Mouse (Mus musculus) embryonic facial prominence, embryonic 12.5 days (tissue): ENCODE data around the gene Stag2. TPM values are rescaled to one million over a fixed set of nuclear protein-coding genes. Genes with fewer than 3 reads are reported as not detected.

ENCODE experiments used
- ATAC-seq: fragments of 200-750 bp; cut with Nextera tagmentation; 2 replicates; pipeline ENCODE4 v1.8.0; 2017; ENCODE audit not compliant: insufficient number of reproducible peaks, insufficient read depth, low FRiP score, low TSS enrichment
- H3K27ac ChIP-seq: fragments of 300-500 bp; sonication (generic); 2 replicates; pipeline ENCODE4 v1.5.1; 2016; ENCODE audit warnings: mild to moderate bottlenecking
- H3K27me3 ChIP-seq: fragments of 300-500 bp; sonication (generic); 2 replicates; pipeline ENCODE4 v1.6.1; 2016; ENCODE audit warnings: mild to moderate bottlenecking, moderate library complexity
- H3K36me3 ChIP-seq: fragments of 300-500 bp; sonication (generic); 2 replicates; pipeline ENCODE4 v1.6.1; 2016; ENCODE audit warnings: mild to moderate bottlenecking
- H3K4me1 ChIP-seq: fragments of 300-500 bp; sonication (generic); 2 replicates; pipeline ENCODE4 v1.6.1; 2016
- H3K4me2 ChIP-seq: fragments of 300-500 bp; sonication (generic); replicated peaks from 2 replicates; pipeline ENCODE4 v1.6.1; 2016; ENCODE audit warnings: mild to moderate bottlenecking, moderate library complexity
- H3K4me3 ChIP-seq: fragments of 300-500 bp; sonication (generic); 2 replicates; pipeline ENCODE4 v1.5.1; 2016; ENCODE audit warnings: mild to moderate bottlenecking
- H3K9ac ChIP-seq: fragments of 300-500 bp; sonication (generic); 2 replicates; pipeline ENCODE4 v1.6.1; 2016; ENCODE audit warnings: mild to moderate bottlenecking, moderate library complexity
- H3K9me3 ChIP-seq: fragments of 300-500 bp; sonication (generic); 2 replicates; pipeline ENCODE4 v1.6.1; 2016; ENCODE audit warnings: mild to moderate bottlenecking, moderate library complexity
- WGBS: fragments of 180-500 bp; shearing (Covaris S2); methylation state at CpG from one replicate; pipeline ENCODE4 v1.1.7; 2016; 5-methylcytosine and 5-hydroxymethylcytosine counted together
- polyA plus RNA-seq: library from polyadenylated mRNA; unstranded; fragments of >200 nt; fragmentation: Nextera tagmentation; extraction: Ambion mirVana; gene quantifications from 2 replicates; pipeline ENCODE4 v1.2.1, GENCODE M21; 2016

The Stag2 gene
- polyA plus RNA-seq, 1 experiment from 2014 or later, result 46.6 TPM

DNA sequence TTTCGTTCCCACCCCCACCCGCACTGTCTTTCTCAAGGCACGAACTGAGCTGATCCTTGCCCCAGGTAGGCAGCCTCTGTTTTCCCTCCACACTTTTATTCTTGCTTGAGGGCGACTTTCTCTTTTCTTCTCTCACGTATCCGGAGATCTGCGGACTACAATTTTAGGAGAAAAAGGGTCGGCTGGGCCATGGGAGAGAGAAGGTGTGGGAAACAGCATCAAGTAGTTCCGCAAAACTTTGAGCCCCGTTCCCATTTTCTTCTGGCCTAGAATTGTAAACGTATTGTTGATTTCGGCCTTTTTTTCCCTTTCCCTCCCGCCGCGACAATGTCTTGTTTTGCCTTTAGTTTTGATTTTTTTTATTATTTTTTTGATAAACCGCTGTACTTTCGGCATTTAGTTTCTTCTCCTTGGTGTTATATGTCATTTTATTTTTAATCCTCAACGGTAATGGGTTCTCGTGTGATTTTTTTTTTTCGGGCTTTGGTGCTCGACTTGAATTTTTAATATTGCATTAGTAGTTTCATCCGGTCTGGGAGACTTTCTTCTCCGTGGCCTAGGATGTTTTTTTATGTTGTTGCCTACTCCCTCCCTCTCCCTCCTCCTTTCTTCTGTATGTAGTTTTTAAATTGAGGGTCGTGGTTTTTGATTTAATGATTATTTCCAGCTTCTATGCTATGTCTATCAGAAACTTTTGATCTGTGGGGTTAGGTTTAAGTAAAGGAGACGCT is 2.1 kb downstream of the Stag2 start:
- Histone ChIP-seq H3K27me3 (no peaks in the 10 kb centered on the region), H3K9ac (peak overlapping the region; percentile 83), H3K36me3 (no peaks in the 10 kb centered on the region), H3K9me3 (no peaks in the 10 kb centered on the region), H3K4me3 (peak overlapping the region; percentile 58), H3K27ac (peak overlapping the region; percentile 99), H3K4me2 (peak overlapping the region; percentile 48), H3K4me1 (no peaks in the 10 kb centered on the region)
- WGBS, result 19% methylated on average over 23 of the region's 25 CpGs
- no peak for ATAC-seq

DNA sequence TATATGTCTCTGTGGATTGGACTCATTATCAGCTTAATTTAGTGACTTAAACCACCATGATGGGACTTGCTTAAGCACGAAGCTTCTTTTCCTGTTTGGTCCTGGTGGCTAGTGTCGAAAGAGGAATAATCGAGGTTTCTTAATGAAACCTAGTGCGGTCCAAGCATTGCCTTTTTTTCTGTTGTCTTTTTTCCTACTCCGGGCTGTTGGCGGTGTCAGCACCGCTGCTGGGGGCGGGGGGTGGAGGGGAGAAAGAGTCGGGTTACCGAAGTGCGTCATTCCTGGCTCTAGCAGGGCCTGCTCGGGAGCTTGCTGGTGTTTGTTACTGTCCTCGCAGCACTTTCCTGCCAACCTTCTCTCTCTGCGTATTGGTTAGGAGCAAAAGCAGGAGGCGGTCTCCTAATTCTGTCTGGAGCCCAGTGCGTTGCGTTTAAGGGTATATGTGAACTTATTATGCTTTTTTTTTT is 2.8 kb downstream of the Stag2 start:
- Histone ChIP-seq H3K4me3 (peak overlapping the region; percentile 58), H3K9me3 (no peaks in the 10 kb centered on the region), H3K27ac (peak overlapping the region; percentile 99), H3K36me3 (no peaks in the 10 kb centered on the region), H3K27me3 (no peaks in the 10 kb centered on the region), H3K4me2 (peak overlapping the region; percentile 48), H3K4me1 (no peaks in the 10 kb centered on the region), H3K9ac (peak overlapping the region; percentile 40)
- WGBS, result 14% methylated on average over 17 of the region's 17 CpGs
- ATAC-seq, result peak; percentile 73

GRCm38 (mm10) chrX:42153056-42153455 is 3.9 kb downstream of the Stag2 start:
- Histone ChIP-seq H3K9me3 (no peaks in the 10 kb centered on the region), H3K4me3 (peak overlapping the region; percentile 24; the same call in 1 of the 2 replicates), H3K4me1 (no peaks in the 10 kb centered on the region), H3K27ac (no peak overlapping the region), H3K4me2 (peak overlapping the region; percentile 48), H3K27me3 (no peaks in the 10 kb centered on the region), H3K9ac (no peak overlapping the region), H3K36me3 (no peaks in the 10 kb centered on the region)
- 30% methylated on average over 4 of the region's 4 CpGs for WGBS
- no peak for ATAC-seq

GRCm38 (mm10) chrX:42165455-42165854 is 16.3 kb downstream of the Stag2 start:
- Histone ChIP-seq H3K27me3 (no peaks in the 10 kb centered on the region), H3K4me3 (no peak overlapping the region), H3K4me2 (no peak overlapping the region), H3K4me1 (no peaks in the 10 kb centered on the region), H3K36me3 (no peaks in the 10 kb centered on the region), H3K9ac (no peak overlapping the region), H3K9me3 (no peaks in the 10 kb centered on the region), H3K27ac (no peak overlapping the region)
- ATAC-seq, result no peak
- WGBS, result 77% methylated on average over 1 of the region's 1 CpGs

DNA sequence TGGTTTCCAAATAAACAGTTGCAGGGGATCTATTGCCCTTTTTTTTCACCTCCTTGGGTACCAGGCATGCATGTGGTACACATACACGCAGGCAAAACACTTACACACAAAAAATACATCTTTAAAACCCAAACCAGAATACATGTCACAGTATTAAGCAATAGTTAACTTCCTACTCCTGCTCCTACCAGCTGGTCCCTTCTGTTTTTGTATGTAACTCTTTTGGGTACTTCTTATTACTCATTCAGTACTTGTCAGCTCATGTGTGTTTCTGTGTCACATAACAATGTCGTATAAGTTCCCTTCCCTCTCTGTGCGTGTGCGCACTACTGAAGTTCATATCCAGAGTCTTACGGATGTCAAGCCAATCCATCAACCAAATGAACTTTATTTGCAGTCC is 21.7 kb downstream of the Stag2 start:
- H3K27me3 ChIP-seq, result no peaks in the 10 kb centered on the region
- H3K27ac ChIP-seq, result no peak overlapping the region
- no peak for ATAC-seq
- H3K4me1 ChIP-seq, result no peaks in the 10 kb centered on the region
- no peak overlapping the region for H3K4me2 ChIP-seq
- no peak overlapping the region for H3K9ac ChIP-seq
- H3K4me3 ChIP-seq, result no peak overlapping the region
- no peaks in the 10 kb centered on the region for H3K9me3 ChIP-seq
- 86% methylated on average over 5 of the region's 5 CpGs for WGBS
- no peaks in the 10 kb centered on the region for H3K36me3 ChIP-seq

- Histone ChIP-seq H3K27ac (no peak overlapping the region), H3K9me3 (no peaks in the 10 kb centered on the region), H3K9ac (no peak overlapping the region), H3K36me3 (no peaks in the 10 kb centered on the region), H3K4me2 (no peak overlapping the region), H3K4me1 (no peaks in the 10 kb centered on the region), H3K4me3 (no peak overlapping the region), H3K27me3 (no peaks in the 10 kb centered on the region)
- WGBS, result 64% methylated on average over 3 of the region's 3 CpGs
- no peak for ATAC-seq
Observed at GRCm38 (mm10) chrX:42187590-42187989, 38.5 kb downstream of the Stag2 start.

GRCm38 (mm10) chrX:42188825-42189426 is 39.8 kb downstream of the Stag2 start:
- WGBS, result 82% methylated on average over 2 of the region's 2 CpGs
- H3K4me3 ChIP-seq, result no peak overlapping the region
- H3K27me3 ChIP-seq, result no peaks in the 10 kb centered on the region
- H3K27ac ChIP-seq, result no peak overlapping the region
- H3K9ac ChIP-seq, result no peak overlapping the region
- no peaks in the 10 kb centered on the region for H3K36me3 ChIP-seq
- no peaks in the 10 kb centered on the region for H3K9me3 ChIP-seq
- no peak for ATAC-seq
- no peaks in the 10 kb centered on the region for H3K4me1 ChIP-seq
- no peak overlapping the region for H3K4me2 ChIP-seq

- WGBS, result 84% methylated on average over 3 of the region's 3 CpGs
- H3K4me2 ChIP-seq, result no peak overlapping the region
- no peak overlapping the region for H3K27ac ChIP-seq
- no peaks in the 10 kb centered on the region for H3K27me3 ChIP-seq
- H3K9ac ChIP-seq, result no peak overlapping the region
- H3K4me1 ChIP-seq, result no peaks in the 10 kb centered on the region
- no peak for ATAC-seq
- H3K4me3 ChIP-seq, result no peak overlapping the region
- no peaks in the 10 kb centered on the region for H3K36me3 ChIP-seq
- no peaks in the 10 kb centered on the region for H3K9me3 ChIP-seq
Observed at GRCm38 (mm10) chrX:42194608-42195007, 45.5 kb downstream of the Stag2 start.

GRCm38 (mm10) chrX:42202482-42202881 is 53.4 kb downstream of the Stag2 start:
- Histone ChIP-seq H3K27me3 (no peaks in the 10 kb centered on the region), H3K4me1 (no peaks in the 10 kb centered on the region), H3K9me3 (no peaks in the 10 kb centered on the region), H3K36me3 (0 out of 2 replicates have a peak, but pooled peaks cover 4% of the 10 kb centered on the region), H3K4me2 (no peak overlapping the region), H3K4me3 (no peak overlapping the region), H3K9ac (no peak overlapping the region), H3K27ac (no peak overlapping the region)
- no peak for ATAC-seq
- WGBS, result 86% methylated on average over 4 of the region's 4 CpGs

DNA sequence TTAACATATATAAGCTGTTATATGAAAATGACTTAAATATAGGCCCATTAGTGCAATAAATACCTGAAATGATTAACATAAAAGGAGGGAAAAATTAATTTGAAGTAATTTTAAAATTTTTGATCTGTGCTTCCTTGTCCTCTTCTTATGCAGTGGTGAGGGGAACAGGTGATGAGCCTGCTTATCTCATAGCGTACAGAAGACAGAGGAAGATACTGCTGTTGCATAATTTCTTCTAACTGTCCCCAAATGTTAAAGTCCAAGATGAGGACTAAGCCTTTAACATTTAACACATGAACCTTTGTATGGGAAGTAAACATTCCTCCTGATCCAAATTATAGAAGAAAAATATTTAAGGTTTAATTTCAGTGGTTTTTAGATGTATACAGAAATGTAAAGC is 66.6 kb downstream of the Stag2 start:
- Histone ChIP-seq H3K4me2 (no peak overlapping the region), H3K4me1 (no peaks in the 10 kb centered on the region)
- WGBS, result 73% methylated on average over 1 of the region's 1 CpGs

DNA sequence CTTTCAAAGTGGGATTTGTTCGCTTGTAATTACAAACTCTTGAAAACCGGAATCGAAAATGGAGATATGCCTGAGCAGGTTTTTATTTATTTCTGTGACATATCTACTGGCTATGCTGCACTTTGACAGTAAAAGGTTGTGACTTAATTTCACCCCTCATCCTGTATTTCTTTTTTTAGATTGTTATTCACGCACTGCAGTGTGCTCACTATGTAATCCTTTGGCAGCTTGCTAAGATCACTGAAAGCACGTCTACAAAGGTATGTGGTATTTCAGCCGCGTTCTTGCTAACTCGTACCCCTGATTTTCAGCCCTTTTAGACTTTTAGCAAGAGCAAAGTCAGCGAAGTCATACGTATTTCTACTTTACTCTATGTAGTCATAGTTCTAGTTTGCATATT is 101.2 kb downstream of the Stag2 start:
- no peak overlapping the region for H3K27ac ChIP-seq
- no peak overlapping the region for H3K4me3 ChIP-seq
- no peak for ATAC-seq
- H3K9me3 ChIP-seq, result no peaks in the 10 kb centered on the region
- H3K4me1 ChIP-seq, result no peaks in the 10 kb centered on the region
- no peak overlapping the region for H3K9ac ChIP-seq
- H3K4me2 ChIP-seq, result no peak overlapping the region
- WGBS, result 92% methylated on average over 10 of the region's 10 CpGs
- no peaks in the 10 kb centered on the region for H3K27me3 ChIP-seq
- H3K36me3 ChIP-seq, result no peaks in the 10 kb centered on the region

More for the DNA sequence above, 66.6 kb downstream of the Stag2 start:
- Histone ChIP-seq H3K27me3 (no peaks in the 10 kb centered on the region), H3K9me3 (no peaks in the 10 kb centered on the region), H3K4me3 (no peak overlapping the region), H3K27ac (no peak overlapping the region), H3K9ac (no peak overlapping the region), H3K36me3 (no peaks in the 10 kb centered on the region)
- no peak for ATAC-seq

GRCm38 (mm10) chrX:42272713-42273112 is 123.6 kb downstream of the Stag2 start:
- no peak for ATAC-seq
- H3K4me2 ChIP-seq, result no peak overlapping the region
- H3K36me3 ChIP-seq, result no peaks in the 10 kb centered on the region
- no peaks in the 10 kb centered on the region for H3K4me1 ChIP-seq
- no peaks in the 10 kb centered on the region for H3K9me3 ChIP-seq
- no peak overlapping the region for H3K9ac ChIP-seq
- H3K27ac ChIP-seq, result no peak overlapping the region
- no peaks in the 10 kb centered on the region for H3K27me3 ChIP-seq
- H3K4me3 ChIP-seq, result no peak overlapping the region
